Mouse (Mus musculus): ENCODE data around the gene Slc29a3.

DNA sequence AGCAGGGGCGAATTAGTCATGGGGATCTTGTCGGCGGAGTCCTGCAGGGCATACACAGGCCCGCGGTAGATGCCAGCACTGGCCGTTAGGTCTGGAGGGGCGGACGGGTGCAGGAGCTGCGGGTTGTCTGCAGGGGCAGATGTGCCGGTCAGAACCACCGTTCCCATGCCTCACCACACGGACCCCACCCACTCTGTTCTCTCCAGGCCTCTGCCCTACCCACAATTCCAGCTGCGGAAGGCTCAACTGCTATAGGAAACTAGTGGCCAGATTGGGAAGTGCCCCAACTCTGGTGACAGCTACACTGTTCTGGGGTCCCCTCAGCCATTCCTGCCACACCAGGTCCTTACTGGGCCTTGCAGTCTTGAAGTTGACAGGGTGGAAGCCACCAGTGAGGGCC is 22.0 kb upstream of the Slc29a3 start:
- TF ChIP-seq POLR2A (IDR thresholded peaks at IDR 0.05; ENCODE audit: borderline replicate concordance, extremely low read depth, insufficient read depth, insufficient read length, poor library complexity, severe bottlenecking) = no peak
- TF ChIP-seq CTCF (IDR thresholded peaks at IDR 0.05; ENCODE audit: borderline replicate concordance, extremely low read depth, insufficient read depth, insufficient read length) = no peak
